Mouse (Mus musculus): ENCODE measurements around the gene St6galnac3.

GRCm38 (mm10) chr3:153291406-153292045 lies 433.4 kb downstream of the St6galnac3 start:
- TF ChIP-seq CTCF (IDR thresholded peaks at IDR 0.05): no peak
- TF ChIP-seq POLR2A (IDR thresholded peaks at IDR 0.05; ENCODE audit: insufficient read depth, low read depth, low read length): no peak
